Mouse (Mus musculus): Measurements from ENCODE around the gene Ninl. TPM values are rescaled to one million over a fixed set of nuclear protein-coding genes. Genes with fewer than 3 reads are reported as not detected.

Gene Ninl
- polyA plus RNA-seq, 1 experiment from 2014 or later = 4.0 TPM

GRCm38 (mm10) chr2:151008517-151008932 is 30.7 kb downstream of the Ninl start:
- Histone ChIP-seq H3K36me3 (ENCODE audit: control insufficient read depth, insufficient read depth, low read length) (no peaks in the 10 kb centered on the region), H3K27ac (replicated peaks in 1 of 2; ENCODE audit: control insufficient read depth in 1 of 2, insufficient read depth in 1 of 2, low read depth in 2 of 2, low read length in 2 of 2) (no peak overlapping the region), H3K4me2 (ENCODE audit: low read length) (peak overlapping the region; percentile 96), H3K27me3 (ENCODE audit: control insufficient read depth, insufficient read depth, low read length) (no peaks in the 10 kb centered on the region), H3K9me3 (ENCODE audit: control insufficient read depth, low read length) (no peaks in the 10 kb centered on the region), H3K4me3 (ENCODE audit: control insufficient read depth in 1 of 2, insufficient read depth in 1 of 2, low read depth in 1 of 2, low read length in 2 of 2) (peak overlapping the region; percentile 62 to 97), H3K4me1 (ENCODE audit: control insufficient read depth in 2 of 2, insufficient read depth in 2 of 2, low read length in 2 of 2) (peaks cover 9 to 13% of the 10 kb centered on the region in 2 experiments), H3K9ac (ENCODE audit: low read length) (peak overlapping the region; percentile 77)
- 0% methylated on average over 20 of the region's 21 CpGs for WGBS
- ATAC-seq (ENCODE audit: insufficient number of reproducible peaks, insufficient read depth, low FRiP score, low read depth) = 0 out of 2 replicates have a peak, but pooled peaks have one; percentile 11

GRCm38 (mm10) chr2:151008006-151008405 is 31.2 kb downstream of the Ninl start:
- Histone ChIP-seq H3K27me3 (ENCODE audit: control insufficient read depth, insufficient read depth, low read length) (no peaks in the 10 kb centered on the region), H3K4me1 (ENCODE audit: control insufficient read depth in 2 of 2, insufficient read depth in 2 of 2, low read length in 2 of 2) (peaks cover 9 to 13% of the 10 kb centered on the region in 2 experiments), H3K36me3 (ENCODE audit: control insufficient read depth, insufficient read depth, low read length) (no peaks in the 10 kb centered on the region), H3K9ac (ENCODE audit: low read length) (peak overlapping the region; percentile 77; the same call in 1 of the 2 replicates), H3K4me2 (ENCODE audit: low read length) (peak overlapping the region; percentile 96), H3K9me3 (ENCODE audit: control insufficient read depth, low read length) (no peaks in the 10 kb centered on the region), H3K27ac (replicated peaks in 1 of 2; ENCODE audit: control insufficient read depth in 1 of 2, insufficient read depth in 1 of 2, low read depth in 2 of 2, low read length in 2 of 2) (no peak overlapping the region), H3K4me3 (ENCODE audit: control insufficient read depth in 1 of 2, insufficient read depth in 1 of 2, low read depth in 1 of 2, low read length in 2 of 2) (peak overlapping the region; percentile 62 to 97)
- no peak for ATAC-seq (ENCODE audit: insufficient number of reproducible peaks, insufficient read depth, low FRiP score, low read depth)
- 49% methylated on average over 6 of the region's 6 CpGs for WGBS

GRCm38 (mm10) chr2:151006281-151006945 is 32.8 kb downstream of the Ninl start:
- WGBS = 84% methylated on average over 5 of the region's 5 CpGs
- Histone ChIP-seq H3K9me3 (ENCODE audit: control insufficient read depth, low read length) (no peaks in the 10 kb centered on the region), H3K4me3 (ENCODE audit: control insufficient read depth in 1 of 2, insufficient read depth in 1 of 2, low read depth in 1 of 2, low read length in 2 of 2) (no peak overlapping the region), H3K9ac (ENCODE audit: low read length) (no peak overlapping the region), H3K4me2 (ENCODE audit: low read length) (no peak overlapping the region), H3K36me3 (ENCODE audit: control insufficient read depth, insufficient read depth, low read length) (no peaks in the 10 kb centered on the region), H3K27ac (replicated peaks in 1 of 2; ENCODE audit: control insufficient read depth in 1 of 2, insufficient read depth in 1 of 2, low read depth in 2 of 2, low read length in 2 of 2) (no peak overlapping the region), H3K27me3 (ENCODE audit: control insufficient read depth, insufficient read depth, low read length) (no peaks in the 10 kb centered on the region), H3K4me1 (ENCODE audit: control insufficient read depth in 2 of 2, insufficient read depth in 2 of 2, low read length in 2 of 2) (peaks cover 10 to 13% of the 10 kb centered on the region in 2 experiments)
- no peak for ATAC-seq (ENCODE audit: insufficient number of reproducible peaks, insufficient read depth, low FRiP score, low read depth)

DNA sequence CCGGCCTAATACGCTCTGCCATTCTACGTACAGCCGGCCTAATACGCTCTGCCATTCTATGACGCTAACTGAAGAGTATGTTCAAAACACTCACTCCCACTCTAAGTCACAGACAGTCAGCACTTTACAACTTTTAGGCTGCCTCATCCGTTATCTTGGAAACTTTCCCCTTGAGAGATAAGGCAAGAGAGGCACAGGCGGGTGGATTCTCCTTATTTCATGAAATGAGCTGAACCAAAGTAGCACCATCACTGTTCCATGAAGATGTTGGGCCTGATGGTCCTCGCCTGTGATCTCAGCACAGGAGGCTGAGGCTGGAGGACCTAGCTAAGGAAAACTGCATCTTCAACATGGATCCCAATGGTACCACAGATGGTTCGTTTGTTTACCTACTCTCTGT is 34.8 kb downstream of the Ninl start:
- no peak overlapping the region for H3K4me3 ChIP-seq (ENCODE audit: control insufficient read depth in 1 of 2, insufficient read depth in 1 of 2, low read depth in 1 of 2, low read length in 2 of 2)
- no peaks in the 10 kb centered on the region for H3K27me3 ChIP-seq (ENCODE audit: control insufficient read depth, insufficient read depth, low read length)
- H3K4me2 ChIP-seq (ENCODE audit: low read length) = no peak overlapping the region
- WGBS = 69% methylated on average over 10 of the region's 10 CpGs
- H3K9ac ChIP-seq (ENCODE audit: low read length) = no peak overlapping the region
- H3K36me3 ChIP-seq (ENCODE audit: control insufficient read depth, insufficient read depth, low read length) = no peaks in the 10 kb centered on the region
- 0 out of 4 replicates have a peak overlapping the region, but pooled peaks of 1 of the 2 experiments have one; percentile 12 for H3K27ac ChIP-seq (replicated peaks in 1 of 2; ENCODE audit: control insufficient read depth in 1 of 2, insufficient read depth in 1 of 2, low read depth in 2 of 2, low read length in 2 of 2)
- ATAC-seq (ENCODE audit: insufficient number of reproducible peaks, insufficient read depth, low FRiP score, low read depth) = no peak
- no peaks in the 10 kb centered on the region for H3K9me3 ChIP-seq (ENCODE audit: control insufficient read depth, low read length)
- H3K4me1 ChIP-seq (ENCODE audit: control insufficient read depth in 2 of 2, insufficient read depth in 2 of 2, low read length in 2 of 2) = peaks cover 10 to 11% of the 10 kb centered on the region in 2 experiments

DNA sequence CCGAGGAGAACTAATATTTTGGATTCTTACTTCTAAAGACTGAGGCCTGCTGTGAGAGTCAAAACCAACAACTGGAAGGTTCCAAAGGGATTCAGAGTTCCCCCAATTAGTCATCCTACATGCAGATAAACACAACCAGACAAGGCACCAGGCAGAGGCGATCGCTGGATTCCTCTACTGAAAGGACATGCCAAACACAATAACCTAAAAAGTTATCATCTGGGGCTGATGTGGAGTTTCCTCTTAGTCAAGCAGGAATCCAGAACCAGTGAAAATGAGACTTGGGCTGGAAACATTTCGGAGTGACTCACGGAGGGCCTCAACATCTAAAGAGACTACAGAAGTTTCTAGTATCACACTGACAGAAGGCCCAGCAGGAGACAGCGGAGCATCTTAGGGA is 35.4 kb downstream of the Ninl start:
- Histone ChIP-seq H3K27me3 (ENCODE audit: control insufficient read depth, insufficient read depth, low read length) (no peaks in the 10 kb centered on the region), H3K4me2 (ENCODE audit: low read length) (no peak overlapping the region), H3K4me3 (ENCODE audit: control insufficient read depth in 1 of 2, insufficient read depth in 1 of 2, low read depth in 1 of 2, low read length in 2 of 2) (no peak overlapping the region), H3K27ac (replicated peaks in 1 of 2; ENCODE audit: control insufficient read depth in 1 of 2, insufficient read depth in 1 of 2, low read depth in 2 of 2, low read length in 2 of 2) (no peak overlapping the region; a peak in 1 of 4 replicates), H3K9me3 (ENCODE audit: control insufficient read depth, low read length) (no peaks in the 10 kb centered on the region), H3K36me3 (ENCODE audit: control insufficient read depth, insufficient read depth, low read length) (no peaks in the 10 kb centered on the region), H3K4me1 (ENCODE audit: control insufficient read depth in 2 of 2, insufficient read depth in 2 of 2, low read length in 2 of 2) (peaks cover 10 to 17% of the 10 kb centered on the region in 2 experiments), H3K9ac (ENCODE audit: low read length) (no peak overlapping the region)
- WGBS = 68% methylated on average over 6 of the region's 6 CpGs
- no peak; the same call in 1 of the 2 replicates for ATAC-seq (ENCODE audit: insufficient number of reproducible peaks, insufficient read depth, low FRiP score, low read depth)

DNA sequence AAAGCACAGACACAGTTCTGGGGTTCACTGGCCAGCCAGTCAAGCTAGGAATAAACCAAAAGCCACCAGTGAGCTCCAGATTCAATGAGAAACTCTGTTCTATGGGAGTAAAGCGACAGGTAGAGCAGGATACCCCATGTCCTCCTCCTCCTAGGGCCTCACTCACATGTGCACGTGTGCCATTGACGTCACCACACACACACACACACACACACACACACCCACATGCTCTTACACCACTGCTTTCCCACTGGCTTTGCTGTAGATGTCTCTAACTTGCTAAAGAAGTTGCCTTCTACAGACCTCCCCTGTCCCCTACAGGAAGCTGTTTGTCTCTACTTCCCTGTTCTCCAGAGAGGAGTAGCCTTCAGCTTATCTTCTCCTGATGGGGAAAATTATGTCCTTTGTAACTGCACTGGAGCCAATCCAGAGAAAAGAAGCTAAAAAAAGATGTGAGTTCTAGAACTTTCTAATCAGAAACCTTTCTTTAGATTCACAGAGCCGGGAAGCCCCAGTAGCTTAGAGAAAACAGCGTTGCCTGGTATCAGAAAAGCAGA is 37.5 kb downstream of the Ninl start:
- Histone ChIP-seq H3K27ac (replicated peaks in 1 of 2; ENCODE audit: control insufficient read depth in 1 of 2, insufficient read depth in 1 of 2, low read depth in 2 of 2, low read length in 2 of 2) (no peak overlapping the region), H3K4me3 (ENCODE audit: control insufficient read depth in 1 of 2, insufficient read depth in 1 of 2, low read depth in 1 of 2, low read length in 2 of 2) (no peak overlapping the region), H3K4me2 (ENCODE audit: low read length) (no peak overlapping the region), H3K4me1 (ENCODE audit: control insufficient read depth in 2 of 2, insufficient read depth in 2 of 2, low read length in 2 of 2) (peaks cover 12 to 16% of the 10 kb centered on the region in 2 experiments), H3K36me3 (ENCODE audit: control insufficient read depth, insufficient read depth, low read length) (no peaks in the 10 kb centered on the region), H3K27me3 (ENCODE audit: control insufficient read depth, insufficient read depth, low read length) (no peaks in the 10 kb centered on the region), H3K9me3 (ENCODE audit: control insufficient read depth, low read length) (no peaks in the 10 kb centered on the region), H3K9ac (ENCODE audit: low read length) (no peak overlapping the region)
- ATAC-seq (ENCODE audit: insufficient number of reproducible peaks, insufficient read depth, low FRiP score, low read depth) = no peak
- WGBS = 57% methylated on average over 5 of the region's 5 CpGs

- Histone ChIP-seq H3K9ac (ENCODE audit: low read length) (no peak overlapping the region), H3K27ac (replicated peaks in 1 of 2; ENCODE audit: control insufficient read depth in 1 of 2, insufficient read depth in 1 of 2, low read depth in 2 of 2, low read length in 2 of 2) (no peak overlapping the region), H3K27me3 (ENCODE audit: control insufficient read depth, insufficient read depth, low read length) (no peaks in the 10 kb centered on the region), H3K36me3 (ENCODE audit: control insufficient read depth, insufficient read depth, low read length) (no peaks in the 10 kb centered on the region), H3K4me3 (ENCODE audit: control insufficient read depth in 1 of 2, insufficient read depth in 1 of 2, low read depth in 1 of 2, low read length in 2 of 2) (no peak overlapping the region), H3K4me2 (ENCODE audit: low read length) (no peak overlapping the region), H3K4me1 (ENCODE audit: control insufficient read depth in 2 of 2, insufficient read depth in 2 of 2, low read length in 2 of 2) (peaks cover 10 to 16% of the 10 kb centered on the region in 2 experiments), H3K9me3 (ENCODE audit: control insufficient read depth, low read length) (no peaks in the 10 kb centered on the region)
- WGBS = 52% methylated on average over 7 of the region's 7 CpGs
- ATAC-seq (ENCODE audit: insufficient number of reproducible peaks, insufficient read depth, low FRiP score, low read depth) = no peak
These were observed 38.6 kb downstream of the Ninl start for GRCm38 (mm10) chr2:151000402-151001178.

All from heart, embryonic 14.5 days (tissue).